Mouse (Mus musculus) spleen, postnatal 36 days (tissue): ENCODE data around the gene Maneal.

Experiments
- DNase-seq, 2 experiments: peaks; one replicate each; pipeline ENCODE4 v3.0.0; 2022; ENCODE audit warnings: low spot score in 2 of 2, mixed read lengths in 1 of 2

Maneal gene

GRCm38 (mm10) chr4:124849631-124850260 lies 12.2 kb downstream of the Maneal start:
- DNase-seq: no peak

- peak; percentile 64 to 72 for DNase-seq
These were observed 14.4 kb downstream of the Maneal start for GRCm38 (mm10) chr4:124847573-124847972.

GRCm38 (mm10) chr4:124843493-124843892 lies 18.5 kb downstream of the Maneal start:
- no peak for DNase-seq

GRCm38 (mm10) chr4:124840998-124841397 lies 21.0 kb downstream of the Maneal start:
- no peak for DNase-seq

- no peak for DNase-seq
These were observed 23.8 kb downstream of the Maneal start for GRCm38 (mm10) chr4:124838035-124838700.

- DNase-seq: no peak
These were observed 29.2 kb downstream of the Maneal start for GRCm38 (mm10) chr4:124832796-124833195.

- DNase-seq: no peak
These were observed 32.3 kb downstream of the Maneal start for GRCm38 (mm10) chr4:124829671-124830070.

- no peak for DNase-seq
These were observed 36.5 kb downstream of the Maneal start for GRCm38 (mm10) chr4:124825371-124825965.

- DNase-seq: no peak
These were observed 37.0 kb downstream of the Maneal start for GRCm38 (mm10) chr4:124824967-124825366.

- no peak for DNase-seq
These were observed 43.1 kb downstream of the Maneal start for GRCm38 (mm10) chr4:124818832-124819231.

- DNase-seq: peak; percentile 9 to 11
These were observed 44.2 kb downstream of the Maneal start for GRCm38 (mm10) chr4:124817803-124818202.

GRCm38 (mm10) chr4:124815901-124816300 lies 46.1 kb downstream of the Maneal start:
- DNase-seq: no peak

GRCm38 (mm10) chr4:124811347-124811975 lies 50.5 kb downstream of the Maneal start:
- no peak for DNase-seq

GRCm38 (mm10) chr4:124810056-124810455 lies 51.9 kb downstream of the Maneal start:
- DNase-seq: no peak

- DNase-seq: no peak
These were observed 52.7 kb downstream of the Maneal start for GRCm38 (mm10) chr4:124809136-124809883.

- no peak for DNase-seq
These were observed 53.5 kb downstream of the Maneal start for GRCm38 (mm10) chr4:124808511-124808910.
